Mouse (Mus musculus): ENCODE results near the gene Mctp2. TPM values are rescaled to one million over a fixed set of nuclear protein-coding genes. Genes with fewer than 3 reads are reported as not detected.

The Mctp2 gene
- polyA plus RNA-seq, 1 experiment, result not detected

- Histone ChIP-seq H3K27me3 (ENCODE audit: control insufficient read depth) (no peaks in the 10 kb centered on the region), H3K9me3 (ENCODE audit: control insufficient read depth, low read length) (no peaks in the 10 kb centered on the region), H3K4me1 (ENCODE audit: control insufficient read depth) (no peaks in the 10 kb centered on the region), H3K4me3 (replicated peaks) (no peak overlapping the region), H3K36me3 (ENCODE audit: control insufficient read depth) (no peaks in the 10 kb centered on the region)
- no peak for TF ChIP-seq GATA1 (IDR thresholded peaks at IDR 0.05; ENCODE audit: low read length)
- TF ChIP-seq TAL1 (IDR thresholded peaks at IDR 0.05; ENCODE audit: low read length), result no peak
These were observed 258.5 kb downstream of the Mctp2 start for GRCm38 (mm10) chr7:72047588-72048585.
